Mouse (Mus musculus): Measurements from ENCODE around the gene Lrp10. TPM values are rescaled to one million over a fixed set of nuclear protein-coding genes. Genes with fewer than 3 reads are reported as not detected.

The Lrp10 gene
- polyA plus RNA-seq, 1 experiment from 2014 or later, result 29.8 TPM

GRCm38 (mm10) chr14:54463108-54463958, 604 bp upstream of the Lrp10 start:
- Histone ChIP-seq H3K4me2 (peak overlapping the region; percentile 92), H3K27me3 (no peaks in the 10 kb centered on the region), H3K4me3 (replicated peaks) (peak overlapping the region; percentile 82), H3K36me3 (replicated peaks) (peaks cover 10% of the 10 kb centered on the region), H3K4me1 (peaks cover 7% of the 10 kb centered on the region; the same call in 1 of the 2 replicates), H3K9me3 (no peaks in the 10 kb centered on the region), H3K27ac (peak overlapping the region; percentile 69; the same call in 1 of the 2 replicates), H3K9ac (peak overlapping the region; percentile 79)
- WGBS, result 13% methylated on average over 12 of the region's 12 CpGs
- no peak for ATAC-seq (ENCODE audit: low FRiP score)

- 1% methylated on average over 50 of the region's 57 CpGs for WGBS
- H3K4me1 ChIP-seq, result peaks cover 7% of the 10 kb centered on the region; the same call in 1 of the 2 replicates
- no peaks in the 10 kb centered on the region for H3K27me3 ChIP-seq
- peak overlapping the region; percentile 82 for H3K4me3 ChIP-seq (replicated peaks)
- H3K9ac ChIP-seq, result peak overlapping the region; percentile 79
- H3K9me3 ChIP-seq, result no peaks in the 10 kb centered on the region
- peak overlapping the region; percentile 69; the same call in 1 of the 2 replicates for H3K27ac ChIP-seq
- H3K4me2 ChIP-seq, result peak overlapping the region; percentile 92
- H3K36me3 ChIP-seq (replicated peaks), result peaks cover 21% of the 10 kb centered on the region
- ATAC-seq (ENCODE audit: low FRiP score), result peak; percentile 78
These were observed 512 bp downstream of the Lrp10 start for GRCm38 (mm10) chr14:54464293-54465005.

DNA sequence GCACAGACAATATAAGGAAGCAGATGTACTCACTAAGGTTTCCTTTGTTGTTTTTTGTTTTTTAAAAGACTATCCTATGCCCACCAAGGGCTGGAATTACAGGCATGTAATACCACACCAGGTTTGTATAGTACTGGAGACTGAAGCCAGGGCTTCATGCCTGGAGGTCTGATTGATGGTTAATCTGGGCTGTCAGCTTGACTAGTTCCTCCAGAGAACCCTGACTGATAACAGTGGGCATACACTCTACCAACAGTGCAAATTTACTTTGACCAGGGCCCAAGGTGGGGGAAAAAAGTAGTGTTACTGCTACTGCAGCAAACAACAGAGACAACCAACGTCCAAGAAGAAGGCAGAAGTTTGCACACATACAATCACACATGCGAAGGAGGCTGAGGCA, 7.5 kb downstream of the Lrp10 start:
- peaks cover 33% of the 10 kb centered on the region for H3K36me3 ChIP-seq (replicated peaks)
- no peak for ATAC-seq (ENCODE audit: low FRiP score)
- no peaks in the 10 kb centered on the region for H3K9me3 ChIP-seq
- WGBS, result 92% methylated on average over 2 of the region's 2 CpGs
- no peaks in the 10 kb centered on the region for H3K27me3 ChIP-seq
- no peak overlapping the region for H3K27ac ChIP-seq
- H3K4me1 ChIP-seq, result peaks cover 11% of the 10 kb centered on the region
- H3K4me3 ChIP-seq (replicated peaks), result no peak overlapping the region
- H3K9ac ChIP-seq, result no peak overlapping the region
- no peak overlapping the region for H3K4me2 ChIP-seq

GRCm38 (mm10) chr14:54472671-54473070, 8.7 kb downstream of the Lrp10 start:
- Histone ChIP-seq H3K4me2 (no peak overlapping the region), H3K4me1 (peaks cover 22% of the 10 kb centered on the region), H3K9ac (no peak overlapping the region), H3K4me3 (replicated peaks) (no peak overlapping the region), H3K27ac (no peak overlapping the region), H3K9me3 (no peaks in the 10 kb centered on the region), H3K27me3 (peaks cover 11% of the 10 kb centered on the region), H3K36me3 (replicated peaks) (peaks cover 29% of the 10 kb centered on the region)
- WGBS, result 72% methylated on average over 5 of the region's 5 CpGs
- no peak for ATAC-seq (ENCODE audit: low FRiP score)

GRCm38 (mm10) chr14:54474744-54475143, 10.8 kb downstream of the Lrp10 start:
- 82% methylated on average over 5 of the region's 5 CpGs for whole genome bisulfite sequencing
- no peak for ATAC-seq (ENCODE audit: low FRiP score)

DNA sequence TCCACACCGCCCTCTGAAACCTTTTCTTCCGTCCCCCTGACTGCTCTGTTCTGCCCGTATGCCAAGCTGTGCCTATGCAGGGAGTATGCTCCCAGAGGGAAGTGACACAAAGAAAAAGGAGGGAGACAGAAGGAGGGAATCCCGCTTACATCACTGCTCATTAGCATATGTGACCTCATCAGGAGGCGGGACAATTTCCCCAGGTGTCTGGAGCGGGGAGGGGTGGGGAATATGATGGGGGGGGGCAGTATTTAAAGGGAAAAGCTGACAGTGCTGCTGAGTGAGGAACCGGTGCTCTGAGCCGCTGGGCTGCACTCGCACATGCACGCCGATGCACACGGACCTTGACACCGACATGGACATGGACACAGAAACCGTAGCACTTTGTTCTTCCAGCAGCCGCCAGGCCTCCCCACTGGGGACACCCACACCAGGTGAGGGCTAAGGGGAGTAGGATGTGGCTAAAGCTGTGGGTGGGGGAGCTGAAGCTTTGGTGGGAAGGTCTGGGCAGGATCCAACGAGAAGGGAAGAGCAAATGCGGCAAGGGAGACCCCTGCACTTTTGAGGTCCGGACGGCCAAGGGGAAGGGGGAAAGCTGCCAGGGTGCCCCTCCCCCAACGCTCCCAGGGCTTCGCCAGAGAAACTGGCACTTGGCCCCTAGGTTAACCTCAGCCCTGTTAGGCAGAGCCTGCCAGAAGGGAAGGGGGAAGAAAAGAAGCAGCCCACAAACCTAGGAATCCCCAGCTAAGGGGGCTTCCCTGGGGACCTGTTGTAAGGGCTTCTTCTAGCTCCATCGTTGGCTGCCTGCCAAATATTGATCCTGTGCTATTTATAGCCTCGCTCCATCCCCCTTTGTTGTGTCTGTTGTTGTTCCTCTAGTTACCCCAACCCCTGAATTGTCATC, 12.3 kb downstream of the Lrp10 start, which contains the start of gene Rem2:
Gene Rem2, plus strand, starts transcription at position 160 of the 904 bp plus-strand sequence.
- Histone ChIP-seq H3K9ac (peak within 1 kb of the TSS; percentile 75), H3K36me3 (replicated peaks) (no peaks in the 10 kb centered on the region), H3K4me3 (replicated peaks) (peak within 1 kb of the TSS; percentile 58), H3K27ac (peak within 1 kb of the TSS; percentile 75), H3K9me3 (no peaks in the 10 kb centered on the region), H3K4me2 (peak within 1 kb of the TSS; percentile 91), H3K4me1 (peaks cover 31% of the 10 kb centered on the region), H3K27me3 (peaks cover 43% of the 10 kb centered on the region)
- ATAC-seq (ENCODE audit: low FRiP score), result peak; percentile 93
- under 1% methylated on average over 23 of the region's 23 CpGs for WGBS

More at GRCm38 (mm10) chr14:54474744-54475143, 10.8 kb downstream of the Lrp10 start:
- peaks cover 31% of the 10 kb centered on the region for H3K4me1 ChIP-seq
- H3K9ac ChIP-seq, result no peak overlapping the region
- H3K27me3 ChIP-seq, result peaks cover 31% of the 10 kb centered on the region
- H3K4me2 ChIP-seq, result no peak overlapping the region
- peaks cover 9% of the 10 kb centered on the region for H3K36me3 ChIP-seq (replicated peaks)
- H3K4me3 ChIP-seq (replicated peaks), result no peak overlapping the region
- H3K9me3 ChIP-seq, result no peaks in the 10 kb centered on the region
- no peak overlapping the region for H3K27ac ChIP-seq

GRCm38 (mm10) chr14:54477172-54477909, 13.4 kb downstream of the Lrp10 start:
- H3K4me2 ChIP-seq, result peak overlapping the region; percentile 91
- H3K4me1 ChIP-seq, result peaks cover 31% of the 10 kb centered on the region
- peak overlapping the region; percentile 75; the same call in 1 of the 2 replicates for H3K9ac ChIP-seq
- no peak for ATAC-seq (ENCODE audit: low FRiP score)
- peak overlapping the region; percentile 58 for H3K4me3 ChIP-seq (replicated peaks)
- peaks cover 43% of the 10 kb centered on the region for H3K27me3 ChIP-seq
- 70% methylated on average over 15 of the region's 15 CpGs for WGBS
- H3K36me3 ChIP-seq (replicated peaks), result no peaks in the 10 kb centered on the region
- no peak overlapping the region for H3K27ac ChIP-seq
- H3K9me3 ChIP-seq, result no peaks in the 10 kb centered on the region

GRCm38 (mm10) chr14:54479451-54479920, 15.5 kb downstream of the Lrp10 start:
- peaks cover 43% of the 10 kb centered on the region for H3K27me3 ChIP-seq
- no peak for ATAC-seq (ENCODE audit: low FRiP score)
- H3K4me2 ChIP-seq, result peak overlapping the region; percentile 58
- H3K36me3 ChIP-seq (replicated peaks), result no peaks in the 10 kb centered on the region
- WGBS, result 2% methylated on average over 40 of the region's 40 CpGs
- no peaks in the 10 kb centered on the region for H3K9me3 ChIP-seq
- H3K4me1 ChIP-seq, result peaks cover 31% of the 10 kb centered on the region
- H3K4me3 ChIP-seq (replicated peaks), result peak overlapping the region; percentile 32
- no peak overlapping the region for H3K27ac ChIP-seq
- H3K9ac ChIP-seq, result 0 out of 2 replicates have a peak overlapping the region, but pooled peaks have one; percentile 8

- no peak for ATAC-seq (ENCODE audit: low FRiP score)
- H3K9me3 ChIP-seq, result no peaks in the 10 kb centered on the region
- H3K4me1 ChIP-seq, result peaks cover 26% of the 10 kb centered on the region
- H3K27me3 ChIP-seq, result peaks cover 43% of the 10 kb centered on the region
- no peak overlapping the region for H3K27ac ChIP-seq
- H3K4me3 ChIP-seq (replicated peaks), result no peak overlapping the region
- H3K9ac ChIP-seq, result no peak overlapping the region
- H3K36me3 ChIP-seq (replicated peaks), result no peaks in the 10 kb centered on the region
- no peak overlapping the region for H3K4me2 ChIP-seq
- WGBS, result 71% methylated on average over 6 of the region's 6 CpGs
These were observed 16.7 kb downstream of the Lrp10 start for GRCm38 (mm10) chr14:54480673-54481072.

DNA sequence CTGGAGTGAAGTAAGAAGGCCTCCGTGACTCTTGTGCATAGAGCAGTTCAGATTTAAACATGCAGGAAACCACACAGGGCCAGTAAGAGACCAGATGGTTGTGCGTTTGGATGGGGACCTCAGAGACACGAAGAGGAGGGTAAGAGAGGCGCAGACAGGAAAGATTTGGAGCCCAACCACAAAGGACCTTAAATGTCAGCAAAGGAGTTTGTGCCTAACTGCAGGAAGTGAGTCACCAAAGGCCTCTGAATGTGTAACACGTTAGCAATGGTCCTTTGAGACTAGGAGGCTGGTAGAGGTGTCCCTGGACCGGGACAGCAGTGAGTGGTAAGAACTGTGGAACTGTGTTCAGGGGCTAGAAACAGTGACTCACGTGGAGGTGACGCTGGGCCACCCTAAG, 17.5 kb downstream of the Lrp10 start:
- WGBS, result 80% methylated on average over 8 of the region's 8 CpGs
- Histone ChIP-seq H3K4me2 (no peak overlapping the region), H3K27ac (no peak overlapping the region), H3K36me3 (replicated peaks) (no peaks in the 10 kb centered on the region), H3K4me3 (replicated peaks) (no peak overlapping the region), H3K9me3 (no peaks in the 10 kb centered on the region), H3K27me3 (peaks cover 43% of the 10 kb centered on the region), H3K4me1 (peaks cover 21% of the 10 kb centered on the region), H3K9ac (no peak overlapping the region)
- no peak for ATAC-seq (ENCODE audit: low FRiP score)

DNA sequence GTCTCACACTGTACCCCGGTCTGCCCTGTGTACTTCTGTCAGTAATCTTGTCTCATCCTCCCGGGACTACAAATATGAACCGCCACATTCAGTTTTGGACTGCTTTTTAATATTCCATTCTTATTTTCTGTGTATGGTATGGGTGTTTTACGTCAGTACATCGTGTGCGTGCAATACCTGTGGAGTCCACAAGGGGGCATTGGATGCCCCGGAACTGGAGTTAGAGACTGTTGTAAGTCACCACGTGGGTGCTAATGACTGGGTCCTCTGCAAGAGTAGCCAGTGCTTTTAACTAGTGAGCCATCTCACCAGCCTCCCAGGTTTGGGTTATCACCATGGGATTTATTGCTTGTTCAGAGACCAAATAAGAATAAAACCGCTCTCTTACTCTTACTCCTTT, 18.6 kb downstream of the Lrp10 start:
- ATAC-seq (ENCODE audit: low FRiP score), result no peak
- no peak overlapping the region for H3K4me3 ChIP-seq (replicated peaks)
- WGBS, result 35% methylated on average over 9 of the region's 9 CpGs

More for the DNA sequence above, 18.6 kb downstream of the Lrp10 start:
- Histone ChIP-seq H3K4me1 (peaks cover 10% of the 10 kb centered on the region), H3K27me3 (peaks cover 33% of the 10 kb centered on the region), H3K9me3 (no peaks in the 10 kb centered on the region), H3K9ac (no peak overlapping the region), H3K36me3 (replicated peaks) (no peaks in the 10 kb centered on the region), H3K27ac (no peak overlapping the region), H3K4me2 (no peak overlapping the region)

All from forebrain, embryonic 12.5 days (tissue).